Mouse (Mus musculus) cerebellum, adult 2 months (tissue): ENCODE data around the gene Grhpr.

Experiments
- CTCF ChIP-seq: fragments of 200-500 bp; IDR thresholded peaks from 2 replicates; pipeline ENCODE4 v1.5.1; 2011; ENCODE audit warnings: low read depth, mild to moderate bottlenecking, control low read depth, low read length, moderate library complexity, borderline replicate concordance; ENCODE audit not compliant: insufficient read depth
- POLR2A ChIP-seq: fragments of 200-500 bp; IDR thresholded peaks from 2 replicates; pipeline ENCODE4 v1.6.1; 2011; ENCODE audit warnings: low read length, control low read depth, borderline replicate concordance; ENCODE audit not compliant: insufficient read depth

DNA sequence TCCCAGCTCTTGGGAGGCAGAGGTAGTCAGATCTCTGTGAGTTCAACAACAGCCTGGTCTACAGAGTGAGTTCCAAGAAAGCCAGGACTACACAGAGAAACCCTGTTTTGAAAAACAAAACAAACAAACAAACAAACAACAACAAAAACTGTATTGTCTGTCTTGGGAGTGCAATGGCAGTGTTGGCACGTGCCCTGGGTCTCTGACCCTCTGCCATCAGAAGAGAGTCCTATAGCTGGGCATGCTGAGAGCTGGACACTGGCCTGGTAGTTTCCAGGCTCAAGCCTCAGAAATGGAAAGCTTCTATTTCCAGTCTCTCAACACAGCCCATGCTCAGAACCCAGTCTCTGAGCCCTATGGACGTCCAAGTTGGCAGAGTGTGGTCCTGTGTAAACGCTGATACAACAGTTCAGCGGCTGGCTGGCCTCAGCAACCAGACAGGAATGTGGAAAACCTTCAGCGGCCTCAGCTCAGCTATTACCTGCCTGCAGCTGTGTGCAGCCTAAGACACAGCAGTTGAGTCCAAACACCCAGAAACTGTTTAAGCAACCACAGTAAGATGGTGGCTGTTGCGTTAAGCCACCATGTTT is 5.1 kb upstream of the Grhpr start:
- TF ChIP-seq CTCF (no peak), POLR2A (no peak)
